Mouse (Mus musculus) regulatory T cell (primary cell): Measurements from ENCODE around the gene Cd2bp2.

Source experiments
- in situ Hi-C: fragments of 300-600 bp; cut with MboI, MseI; formaldehyde crosslinking; loops from one replicate; pipeline ENCODE4 v1.15.1; 2025; ENCODE audit warnings: high pct_unique_total_duplicates

Gene Cd2bp2

GRCm38 (mm10) chr7:127217901-127218642, 22.2 kb upstream of the Cd2bp2 start:
- in situ Hi-C loops = no loop called here

- in situ Hi-C loops = no loop called here
These were observed 21.6 kb upstream of the Cd2bp2 start for GRCm38 (mm10) chr7:127217475-127217874.

- in situ Hi-C loops = no loop called here
These were observed 20.5 kb upstream of the Cd2bp2 start for GRCm38 (mm10) chr7:127216307-127216706.

GRCm38 (mm10) chr7:127214981-127215871, 19.4 kb upstream of the Cd2bp2 start:
- in situ Hi-C loops = no loop called here

GRCm38 (mm10) chr7:127214521-127214920, 18.7 kb upstream of the Cd2bp2 start:
- in situ Hi-C loops = no loop called here

GRCm38 (mm10) chr7:127213930-127214329, 18.1 kb upstream of the Cd2bp2 start:
- in situ Hi-C loops = no loop called here

- in situ Hi-C loops = no loop called here
These were observed 17.6 kb upstream of the Cd2bp2 start for GRCm38 (mm10) chr7:127213485-127213884.

- in situ Hi-C loops = no loop called here
These were observed 16.8 kb upstream of the Cd2bp2 start for GRCm38 (mm10) chr7:127212432-127213250.

GRCm38 (mm10) chr7:127211014-127211745, 15.3 kb upstream of the Cd2bp2 start:
- in situ Hi-C loops = no loop called here

GRCm38 (mm10) chr7:127210266-127210665, 14.4 kb upstream of the Cd2bp2 start:
- in situ Hi-C loops = no loop called here

- in situ Hi-C loops = no loop called here
These were observed 14.0 kb upstream of the Cd2bp2 start for GRCm38 (mm10) chr7:127209851-127210250.

GRCm38 (mm10) chr7:127208553-127209438, 12.9 kb upstream of the Cd2bp2 start, which contains the start of gene Mylpf:
Mylpf (plus strand) TSS chr7:127208890.
- in situ Hi-C loops = no loop called here

- in situ Hi-C loops = no loop called here
These were observed 12.4 kb upstream of the Cd2bp2 start, which contains the start of gene Tbc1d10b for GRCm38 (mm10) chr7:127208295-127208552. Tbc1d10b (minus strand) TSS chr7:127208468.

GRCm38 (mm10) chr7:127207374-127208294, 11.8 kb upstream of the Cd2bp2 start:
- in situ Hi-C loops = no loop called here

- in situ Hi-C loops = no loop called here
These were observed 10.8 kb upstream of the Cd2bp2 start for GRCm38 (mm10) chr7:127206606-127207005.

- in situ Hi-C loops = no loop called here
These were observed 634 bp upstream of the Cd2bp2 start for GRCm38 (mm10) chr7:127196484-127196883.

GRCm38 (mm10) chr7:127194633-127195029, 1.2 kb downstream of the Cd2bp2 start:
- in situ Hi-C loops = no loop called here

- in situ Hi-C loops = no loop called here
These were observed 1.7 kb downstream of the Cd2bp2 start for GRCm38 (mm10) chr7:127194011-127194632.

- in situ Hi-C loops = no loop called here
These were observed 2.9 kb downstream of the Cd2bp2 start for GRCm38 (mm10) chr7:127192989-127193388.
